Mouse (Mus musculus) thymus, adult 2 months (tissue): Measurements from ENCODE around the gene Atrn.

ENCODE experiments used
- CTCF ChIP-seq: fragments of 200-500 bp; IDR thresholded peaks from 2 replicates; pipeline ENCODE4 v1.5.1; 2012; ENCODE audit warnings: mild to moderate bottlenecking, control low read depth, low read length, moderate library complexity, borderline replicate concordance; ENCODE audit not compliant: control insufficient read depth, poor library complexity, insufficient read depth; ENCODE audit errors: extremely low read depth
- POLR2A ChIP-seq: fragments of 200-500 bp; IDR thresholded peaks from 2 replicates; pipeline ENCODE4 v1.6.1; 2012; ENCODE audit warnings: mild to moderate bottlenecking, low read length, control low read depth, moderate library complexity; ENCODE audit not compliant: control insufficient read depth, poor library complexity, insufficient read depth; ENCODE audit errors: extremely low read depth

DNA sequence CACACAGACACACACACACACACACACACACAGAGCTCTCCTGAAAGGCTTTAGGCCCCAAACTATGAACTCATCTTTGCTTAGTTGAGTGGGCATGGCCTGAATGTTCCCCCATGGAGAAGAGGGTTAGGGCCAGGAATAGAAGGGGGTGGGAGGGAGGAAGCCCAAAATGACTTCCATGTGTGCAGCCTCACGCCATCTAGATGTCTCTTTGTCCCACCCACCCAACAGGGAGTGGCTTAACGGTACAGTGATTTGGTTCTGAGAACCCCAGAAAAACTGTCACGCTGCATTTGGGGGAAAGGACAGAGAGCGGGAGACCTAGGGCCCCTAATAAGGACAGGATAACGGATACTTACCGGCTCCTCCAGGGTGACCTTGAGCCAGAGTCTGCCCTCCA, 154.5 kb downstream of the Atrn start:
- no peak for TF ChIP-seq CTCF
- TF ChIP-seq POLR2A = no peak
